Mouse (Mus musculus) hindbrain, embryonic 16.5 days (tissue): ENCODE measurements around the gene Pink1. TPM values are rescaled to one million over a fixed set of nuclear protein-coding genes. Genes with fewer than 3 reads are reported as not detected.

Experiments
- ATAC-seq: fragments of 200-750 bp; cut with Nextera tagmentation; 2 replicates; pipeline ENCODE4 v1.8.0; 2017; ENCODE audit warnings: moderate TSS enrichment, moderate library complexity
- H3K27ac ChIP-seq: fragments of 300-500 bp; sonication (generic); 2 replicates; pipeline ENCODE4 v1.5.1; 2014; ENCODE audit warnings: low read depth, mild to moderate bottlenecking, control low read depth, low read length, moderate library complexity
- H3K27me3 ChIP-seq: fragments of 300-500 bp; sonication (generic); replicated peaks from 2 replicates; pipeline ENCODE4 v1.6.1; 2014; ENCODE audit warnings: low read length; ENCODE audit not compliant: control insufficient read depth, insufficient read depth
- H3K36me3 ChIP-seq: fragments of 300-500 bp; sonication (generic); 2 replicates; pipeline ENCODE4 v1.6.1; 2014; ENCODE audit warnings: mild to moderate bottlenecking, low read length, moderate library complexity, mixed read lengths; ENCODE audit not compliant: control insufficient read depth, insufficient read depth
- H3K4me1 ChIP-seq: fragments of 300-500 bp; sonication (generic); 2 replicates; pipeline ENCODE4 v1.6.1; 2014; ENCODE audit warnings: low read depth, low read length; ENCODE audit not compliant: control insufficient read depth, insufficient read depth
- H3K4me2 ChIP-seq: fragments of 300-500 bp; sonication (generic); 2 replicates; pipeline ENCODE4 v1.6.1; 2014; ENCODE audit warnings: mild to moderate bottlenecking, low read length, control low read depth, moderate library complexity
- H3K4me3 ChIP-seq: fragments of 300-500 bp; sonication (generic); 2 replicates; pipeline ENCODE4 v1.5.1; 2014; ENCODE audit warnings: mild to moderate bottlenecking, low read length, control low read depth, moderate library complexity
- H3K9ac ChIP-seq: fragments of 300-500 bp; sonication (generic); 2 replicates; pipeline ENCODE4 v1.6.1; 2014; ENCODE audit warnings: low read depth, mild to moderate bottlenecking, control low read depth, low read length, moderate library complexity
- H3K9me3 ChIP-seq: fragments of 300-500 bp; sonication (generic); 2 replicates; pipeline ENCODE4 v1.6.1; 2014; ENCODE audit warnings: mild to moderate bottlenecking, low read length, moderate library complexity; ENCODE audit not compliant: control insufficient read depth
- WGBS: fragments of 180-500 bp; shearing (Covaris S2); extraction: QIAGEN DNeasy Blood & Tissue Kit; methylation state at CpG from one replicate; pipeline ENCODE4 v1.1.7; 2014; 5-methylcytosine and 5-hydroxymethylcytosine counted together
- polyA plus RNA-seq: library from polyadenylated mRNA; unstranded; fragments of >200 nt; fragmentation: Nextera tagmentation; extraction: Ambion mirVana; gene quantifications from 2 replicates; pipeline ENCODE4 v1.2.1, GENCODE M21; 2015

Pink1 gene
- polyA plus RNA-seq, 1 experiment from 2014 or later = 100 TPM

DNA sequence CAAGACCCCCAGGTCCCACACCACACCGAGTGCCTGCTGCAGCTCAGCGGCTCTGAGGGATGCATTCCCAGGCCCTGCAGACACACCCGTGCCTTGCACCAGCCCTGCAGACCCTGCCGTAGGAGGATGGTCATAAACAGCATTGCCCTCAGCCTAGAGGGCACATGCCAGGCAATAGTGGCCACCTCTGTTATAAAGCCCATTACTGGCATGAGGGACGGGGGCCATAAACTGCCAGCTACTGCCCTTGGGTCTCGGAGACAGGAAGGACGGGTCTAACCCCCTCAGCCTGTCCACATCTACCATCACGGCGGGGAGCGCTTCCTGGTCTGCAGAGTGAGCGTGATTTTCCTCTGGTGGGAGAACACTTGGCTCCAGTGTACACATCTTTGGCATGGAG is 13.1 kb downstream of the Pink1 start:
- H3K36me3 ChIP-seq = peaks cover 47% of the 10 kb centered on the region
- H3K27me3 ChIP-seq = no peaks in the 10 kb centered on the region
- no peak overlapping the region for H3K4me2 ChIP-seq
- WGBS = 92% methylated on average over 11 of the region's 11 CpGs
- H3K4me3 ChIP-seq = no peak overlapping the region
- H3K4me1 ChIP-seq = no peaks in the 10 kb centered on the region
- H3K9me3 ChIP-seq = no peaks in the 10 kb centered on the region
- H3K9ac ChIP-seq = no peak overlapping the region
- H3K27ac ChIP-seq = no peak overlapping the region
- no peak for ATAC-seq

DNA sequence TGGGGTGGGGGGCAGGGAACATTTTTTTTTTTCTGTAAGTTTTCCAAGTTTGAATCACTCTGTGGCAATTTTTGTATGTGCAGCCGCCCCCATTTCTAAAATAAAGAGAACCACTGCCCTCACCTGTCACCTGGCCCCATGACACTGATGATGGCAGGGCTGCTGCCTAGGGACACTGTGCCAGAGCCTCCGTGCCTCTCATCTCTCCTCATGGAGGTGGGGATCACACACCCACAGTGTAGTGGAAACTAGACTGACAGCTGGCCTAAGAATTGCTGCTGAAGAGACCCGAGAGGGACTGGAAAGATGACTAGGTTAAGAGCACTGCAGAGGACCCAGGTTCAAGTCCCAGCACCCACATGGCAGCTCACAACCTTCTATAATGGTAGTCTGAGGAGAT is 14.0 kb downstream of the Pink1 start:
- no peak overlapping the region for H3K9ac ChIP-seq
- ATAC-seq = no peak
- no peak overlapping the region for H3K4me2 ChIP-seq
- no peaks in the 10 kb centered on the region for H3K9me3 ChIP-seq
- H3K27me3 ChIP-seq = no peaks in the 10 kb centered on the region
- H3K4me1 ChIP-seq = 0 out of 2 replicates have a peak, but pooled peaks cover 3% of the 10 kb centered on the region
- H3K36me3 ChIP-seq = peaks cover 47% of the 10 kb centered on the region
- 96% methylated on average over 3 of the region's 3 CpGs for WGBS
- no peak overlapping the region for H3K27ac ChIP-seq
- no peak overlapping the region for H3K4me3 ChIP-seq

DNA sequence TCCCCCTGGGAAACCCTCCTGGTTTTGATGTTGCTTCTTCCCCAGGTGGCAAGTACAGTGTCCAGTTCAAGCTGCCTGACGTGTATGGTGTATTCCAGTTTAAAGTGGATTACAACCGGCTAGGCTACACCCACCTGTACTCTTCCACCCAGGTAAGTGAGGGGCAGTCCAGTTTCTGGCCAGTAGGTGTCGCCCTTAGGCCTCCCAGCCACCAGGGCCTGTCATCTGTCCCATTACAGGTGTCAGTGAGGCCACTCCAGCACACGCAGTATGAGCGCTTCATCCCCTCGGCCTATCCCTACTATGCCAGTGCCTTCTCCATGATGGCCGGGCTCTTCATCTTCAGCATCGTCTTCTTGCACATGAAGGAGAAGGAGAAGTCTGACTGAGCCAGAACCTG is 14.5 kb downstream of the Pink1 start:
- Histone ChIP-seq H3K4me3 (no peak overlapping the region), H3K9me3 (no peaks in the 10 kb centered on the region), H3K4me2 (no peak overlapping the region), H3K4me1 (0 out of 2 replicates have a peak, but pooled peaks cover 8% of the 10 kb centered on the region), H3K36me3 (peaks cover 46% of the 10 kb centered on the region), H3K9ac (no peak overlapping the region), H3K27me3 (no peaks in the 10 kb centered on the region), H3K27ac (no peak overlapping the region)
- 69% methylated on average over 8 of the region's 8 CpGs for WGBS
- ATAC-seq = no peak

DNA sequence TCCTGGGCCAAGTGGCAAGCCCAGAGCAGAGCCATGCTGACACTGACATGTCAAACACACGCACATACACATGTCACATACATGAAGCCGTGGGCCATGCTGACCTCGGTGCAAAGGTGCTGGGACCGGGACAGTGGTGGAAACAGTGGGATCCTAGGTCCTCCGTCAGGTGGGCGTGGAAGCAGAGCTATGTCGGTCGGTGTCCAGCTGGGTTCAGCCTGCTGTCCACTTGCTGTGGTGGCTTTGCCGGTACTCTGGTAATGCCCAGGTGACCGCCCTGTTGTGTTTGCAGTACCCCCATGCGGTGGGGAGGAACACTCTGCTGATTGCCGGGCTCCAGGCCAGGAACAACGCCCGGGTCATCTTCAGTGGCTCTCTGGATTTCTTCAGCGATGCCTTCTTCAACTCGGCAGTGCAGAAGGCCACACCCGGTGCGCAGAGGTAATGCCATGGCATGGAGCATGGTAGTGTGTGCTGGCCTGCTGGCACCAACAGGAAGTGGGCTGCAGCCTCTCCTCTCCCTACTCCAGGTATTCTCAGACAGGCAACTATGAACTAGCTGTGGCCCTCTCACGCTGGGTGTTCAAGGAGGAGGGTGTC is 15.7 kb downstream of the Pink1 start:
- Histone ChIP-seq H3K4me2 (no peak overlapping the region), H3K4me1 (peaks cover 19% of the 10 kb centered on the region), H3K9ac (no peak overlapping the region), H3K36me3 (peaks cover 43% of the 10 kb centered on the region), H3K27ac (no peak overlapping the region), H3K4me3 (no peak overlapping the region), H3K9me3 (no peaks in the 10 kb centered on the region), H3K27me3 (no peaks in the 10 kb centered on the region)
- 95% methylated on average over 19 of the region's 19 CpGs for WGBS
- ATAC-seq = no peak

DNA sequence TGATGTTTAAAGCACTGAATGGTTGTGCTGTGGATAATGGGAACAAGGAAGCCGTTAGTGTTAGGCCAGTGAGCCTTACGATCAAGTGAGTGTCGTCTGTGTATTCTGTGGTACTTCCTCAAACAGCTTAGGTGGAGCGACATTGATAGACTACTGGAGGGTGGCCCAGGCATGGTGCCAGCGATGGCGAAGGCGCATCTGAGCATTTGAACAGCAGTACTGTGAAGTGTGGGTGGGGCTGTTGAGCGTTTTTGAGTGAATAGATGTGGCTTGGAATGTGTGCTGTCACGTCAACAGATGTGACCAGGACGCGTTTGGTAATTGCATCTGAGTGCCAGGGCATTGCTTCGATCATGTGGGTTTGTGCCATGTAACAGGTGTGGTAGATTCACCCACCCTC is 18.4 kb downstream of the Pink1 start:
- no peak overlapping the region for H3K27ac ChIP-seq
- peaks cover 28% of the 10 kb centered on the region for H3K4me1 ChIP-seq
- no peak for ATAC-seq
- no peaks in the 10 kb centered on the region for H3K9me3 ChIP-seq
- H3K9ac ChIP-seq = no peak overlapping the region
- H3K4me2 ChIP-seq = no peak overlapping the region
- WGBS = 85% methylated on average over 12 of the region's 12 CpGs
- H3K36me3 ChIP-seq = peaks cover 26% of the 10 kb centered on the region
- H3K4me3 ChIP-seq = no peak overlapping the region
- H3K27me3 ChIP-seq = no peaks in the 10 kb centered on the region

DNA sequence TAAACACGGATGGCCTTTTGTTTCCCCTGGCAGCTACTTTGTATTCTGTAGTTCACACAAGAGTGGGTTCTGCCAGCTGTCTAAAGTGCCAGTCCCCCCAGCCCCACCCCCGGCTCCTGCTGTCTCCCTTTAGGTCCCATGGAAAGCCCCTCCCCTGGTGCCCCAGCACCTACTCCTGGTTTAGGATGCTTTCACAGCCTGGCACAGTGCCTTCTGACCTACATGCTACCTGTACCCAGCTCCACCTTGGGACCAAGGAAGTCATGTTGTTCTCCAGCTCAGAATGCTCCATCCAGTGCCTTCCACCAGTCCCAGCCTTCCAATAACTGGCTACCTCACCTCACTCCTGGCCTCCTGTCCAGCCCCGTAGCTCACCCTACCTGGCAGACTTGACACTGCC is 19.1 kb downstream of the Pink1 start:
- H3K27ac ChIP-seq = no peak overlapping the region
- H3K4me2 ChIP-seq = no peak overlapping the region
- H3K4me1 ChIP-seq = peaks cover 28% of the 10 kb centered on the region
- H3K27me3 ChIP-seq = no peaks in the 10 kb centered on the region
- peaks cover 22% of the 10 kb centered on the region for H3K36me3 ChIP-seq
- no peak overlapping the region for H3K9ac ChIP-seq
- 80% methylated on average over 3 of the region's 3 CpGs for WGBS
- no peaks in the 10 kb centered on the region for H3K9me3 ChIP-seq
- no peak overlapping the region for H3K4me3 ChIP-seq
- ATAC-seq = no peak

DNA sequence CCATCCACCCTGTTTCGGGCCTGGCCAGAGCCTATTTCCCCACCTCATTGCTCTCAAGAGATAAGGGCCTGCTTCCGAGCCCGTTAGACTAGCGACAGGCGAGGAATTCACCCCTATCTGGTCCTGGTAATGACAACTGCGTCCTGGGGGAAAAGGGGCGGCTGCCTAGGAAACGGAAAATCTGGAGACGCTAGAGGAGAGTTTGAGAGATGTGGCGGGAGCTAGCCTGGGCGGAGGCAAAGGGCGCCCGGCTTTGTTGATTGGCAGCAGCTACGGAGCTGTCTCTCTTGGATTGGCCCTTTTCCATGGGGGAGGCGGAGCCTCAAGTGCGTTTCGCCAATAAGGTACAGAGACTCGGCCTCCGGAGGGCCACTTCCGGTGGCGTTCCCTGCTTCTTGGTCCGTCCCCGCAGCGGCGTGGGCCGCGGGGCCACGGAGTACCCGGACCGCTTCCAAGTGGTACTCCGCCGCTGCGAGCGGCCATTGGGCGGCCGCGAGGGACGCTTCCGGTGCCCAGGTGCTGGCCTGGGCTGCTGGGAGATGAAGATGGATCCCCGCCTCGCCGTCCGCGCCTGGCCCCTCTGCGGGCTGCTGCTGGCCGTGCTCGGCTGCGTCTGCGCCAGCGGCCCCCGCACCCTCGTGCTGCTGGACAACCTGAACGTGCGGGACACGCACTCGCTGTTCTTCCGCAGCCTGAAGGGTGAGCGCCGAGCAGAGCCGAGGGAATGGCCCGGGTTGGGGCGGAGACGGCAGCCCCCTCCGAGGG is 21.6 kb downstream of the Pink1 start, which contains the start of gene Ddost:
Gene Ddost (plus strand): TSS at position 391 of the 765 bp plus-strand sequence.
- peak; percentile 99 for ATAC-seq
- WGBS = under 1% methylated on average over 60 of the region's 64 CpGs
- H3K9ac ChIP-seq = peak within 1 kb of the TSS; percentile 94
- H3K4me1 ChIP-seq = peaks cover 28% of the 10 kb centered on the region
- H3K9me3 ChIP-seq = no peaks in the 10 kb centered on the region
- 0 out of 2 replicates have a peak, but pooled peaks cover 4% of the 10 kb centered on the region for H3K36me3 ChIP-seq
- H3K4me2 ChIP-seq = peak within 1 kb of the TSS; percentile 84
- H3K27me3 ChIP-seq = no peaks in the 10 kb centered on the region
- H3K27ac ChIP-seq = peak within 1 kb of the TSS; percentile 84
- peak within 1 kb of the TSS; percentile 95 for H3K4me3 ChIP-seq

DNA sequence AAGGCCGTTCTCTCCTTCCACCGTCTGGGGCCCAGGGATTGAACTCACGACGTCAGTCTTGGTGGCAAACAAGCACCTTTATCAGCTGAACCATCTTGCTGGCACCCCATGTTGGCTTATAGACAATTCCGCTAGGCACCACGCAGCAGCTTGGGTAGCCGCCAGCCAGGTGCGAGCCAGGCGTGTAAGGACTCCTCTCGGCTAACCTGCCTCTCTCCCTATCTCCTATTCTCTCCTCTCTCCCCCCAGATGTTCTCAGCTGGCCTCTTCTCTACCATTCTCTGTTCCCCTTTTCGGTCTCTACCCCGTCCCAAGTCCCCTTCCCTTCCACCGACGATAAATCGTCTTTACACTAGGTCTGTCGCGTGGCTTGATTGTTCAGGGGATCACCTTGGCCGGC is 22.4 kb downstream of the Pink1 start:
- peak overlapping the region; percentile 54 for H3K9ac ChIP-seq
- no peak for ATAC-seq
- no peaks in the 10 kb centered on the region for H3K27me3 ChIP-seq
- H3K4me2 ChIP-seq = peak overlapping the region; percentile 80
- H3K4me1 ChIP-seq = peaks cover 28% of the 10 kb centered on the region
- peak overlapping the region; percentile 95 for H3K4me3 ChIP-seq
- no peaks in the 10 kb centered on the region for H3K36me3 ChIP-seq
- H3K27ac ChIP-seq = peak overlapping the region; percentile 60
- 18% methylated on average over 18 of the region's 18 CpGs for WGBS
- no peaks in the 10 kb centered on the region for H3K9me3 ChIP-seq

DNA sequence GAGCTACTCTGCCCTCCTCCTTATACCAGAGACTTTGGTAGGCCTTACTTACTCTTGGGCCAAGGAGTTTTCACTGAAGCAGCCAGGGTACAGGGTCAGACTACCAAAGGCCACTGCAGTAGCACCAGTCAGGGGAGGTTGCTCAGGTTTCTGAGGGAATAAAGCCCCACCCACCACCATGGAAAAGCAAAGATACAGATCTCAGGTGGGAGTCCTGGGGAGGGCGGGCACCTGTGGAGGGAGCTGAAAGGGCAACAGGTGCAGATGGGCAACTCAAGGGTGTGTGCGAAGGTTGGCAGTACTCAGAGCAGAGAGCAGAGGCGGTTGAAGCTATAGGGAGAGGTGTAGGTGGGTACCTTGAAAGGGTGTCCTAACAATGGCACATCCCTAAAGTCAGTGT is 23.1 kb downstream of the Pink1 start:
- Histone ChIP-seq H3K9me3 (no peaks in the 10 kb centered on the region), H3K27ac (no peak overlapping the region), H3K4me1 (peaks cover 28% of the 10 kb centered on the region), H3K9ac (no peak overlapping the region), H3K36me3 (no peaks in the 10 kb centered on the region), H3K4me2 (no peak overlapping the region), H3K4me3 (no peak overlapping the region), H3K27me3 (0 out of 2 replicates have a peak, but pooled peaks cover 1% of the 10 kb centered on the region)
- WGBS = 97% methylated on average over 3 of the region's 3 CpGs
- no peak for ATAC-seq
